18 mouse cellular contexts compared by ENCODE assay signal in the genomic region with DNA sequence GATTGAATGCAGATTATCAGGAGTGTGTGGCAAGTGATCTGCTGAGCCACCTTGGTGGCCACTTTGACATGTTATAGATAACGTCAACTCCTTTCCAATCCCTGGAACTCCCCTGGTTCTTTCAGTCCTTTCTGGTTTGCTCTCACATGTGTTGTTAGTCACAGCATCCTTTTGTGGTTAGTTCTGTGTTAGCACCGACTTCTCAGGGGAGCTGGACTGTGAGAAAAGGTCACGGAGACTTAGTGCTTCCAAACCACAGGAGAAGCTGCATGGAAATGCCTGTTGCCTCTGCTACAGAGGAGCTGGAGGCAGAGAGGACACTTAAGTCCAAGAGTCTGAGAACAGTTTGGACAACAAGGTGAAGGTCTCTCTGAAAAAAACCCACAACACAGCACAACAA. TPM values are rescaled to one million over a fixed set of nuclear protein-coding genes. Genes with fewer than 3 reads are reported as not detected.
DNase-seq lines count a peak whose midpoint lies in the region; ATAC-seq and TF ChIP-seq lines count a peak whose summit lies in the region.
"Had no signal": no experiment of that assay in that cellular context is flagged by ENCODE, and none has a peak within 500 bp of the region (broad histone marks: within the 10 kb centered on the region; RNA-seq: fewer than 3 reads in every experiment).

No protein-coding gene starts in this region.

- H3K79me2 ChIP-seq in CH12.LX (replicated peaks; ENCODE audit: control insufficient read depth, extremely low read depth, insufficient read depth, poor library complexity, severe bottlenecking): no peaks in the 10 kb centered on the region

- peak; percentile 86 for DNase-seq in 3T3-L1 (ENCODE audit: low read depth, low spot score)
- peak; percentile 31 for DNase-seq in CH12.LX (ENCODE audit: extremely low read depth)
- peak; percentile 63 for DNase-seq in fibroblast of lung, adult 2 months (ENCODE audit: low read depth)
- DNase-seq in urinary bladder, adult 18-20 months (ENCODE audit: low spot score in 2 of 2): no peak
- DNase-seq in adrenal gland, postnatal 36 days: no peak
- DNase-seq in heart, postnatal 10 days: no peak
- DNase-seq in lung, adult 2 months: no peak
- DNase-seq: adrenal gland, adult 8-10 months; cerebellum, adult 8-10 months; embryo, embryonic 11 days; forebrain, postnatal 0 days; heart, postnatal 14 days had no signal

- no peak overlapping the region for H3K9ac ChIP-seq in CH12.LX (ENCODE audit: insufficient read depth, low read depth)
- H3K9ac ChIP-seq: forebrain, postnatal 0 days; limb, embryonic 13.5 days had no signal

- peak overlapping the region; percentile 52 for H3K4me2 ChIP-seq in CH12.LX (ENCODE audit: insufficient read depth, low read depth, poor library complexity, severe bottlenecking)
- H3K4me2 ChIP-seq: limb, embryonic 13.5 days; midbrain, embryonic 11.5 days had no signal

- no peak for TF ChIP-seq RAD21 in CH12.LX (IDR thresholded peaks at IDR 0.05; ENCODE audit: low read depth, low read length)

- in situ Hi-C loops in CH12.LX (cut with MboI; ENCODE audit: low pct_ligation_motif_present, low pct_unique_long_range_greater_than_20kb, low sequenced_read_pairs): no loop called here

- TF ChIP-seq CTCF in CH12.LX (conservative IDR thresholded peaks at IDR 0.05 in 1 of 2, IDR thresholded peaks at IDR 0.05 in 1 of 2; ENCODE audit: low read depth in 2 of 2, low read length in 2 of 2): no peak
- no peak for TF ChIP-seq CTCF in lung, adult 2 months (IDR thresholded peaks at IDR 0.05; ENCODE audit: insufficient read depth, low read length)

- TF ChIP-seq EP300 in CH12.LX (IDR thresholded peaks at IDR 0.05; ENCODE audit: low read length): no peak

- peaks cover 3 to 14% of the 10 kb centered on the region in 2 experiments; a peak in 3 of 4 replicates for H3K4me1 ChIP-seq in CH12.LX (ENCODE audit: control insufficient read depth in 1 of 2, insufficient read depth in 2 of 2)
- H3K4me1 ChIP-seq in lung, adult 2 months (ENCODE audit: control insufficient read depth, insufficient read depth, low read length): no peaks in the 10 kb centered on the region
- H3K4me1 ChIP-seq: limb, embryonic 13.5 days had no signal

- dilution Hi-C loops in CH12.LX (cut with MboI; ENCODE audit: extremely low pct_ligation_motif_present, extremely low pct_unique_long_range_greater_than_20kb, low sequenced_read_pairs): no loop called here

- H3K36me3 ChIP-seq in CH12.LX (replicated peaks in 1 of 2; ENCODE audit: control insufficient read depth in 1 of 2, insufficient read depth in 1 of 2, low read length in 1 of 2): no peaks in the 10 kb centered on the region
- H3K36me3 ChIP-seq: limb, embryonic 13.5 days had no signal

- peak; percentile 18; the same call in 1 of the 2 replicates for ATAC-seq in megakaryocyte, adult 5-6 weeks (ENCODE audit: poor library complexity, severe bottlenecking)
- ATAC-seq: forebrain, postnatal 0 days; hindbrain, postnatal 0 days; lung, postnatal 0 days had no signal

- 63% methylated on average over 3 of the region's 3 CpGs for WGBS in lung, adult 2 months

- no peaks in the 10 kb centered on the region for H3K9me3 ChIP-seq in CH12.LX (replicated peaks; ENCODE audit: low read length)
- H3K9me3 ChIP-seq: limb, embryonic 13.5 days had no signal

- intact Hi-C loops in heart, postnatal 10 days (cut with DNase I): no loop called here

- H3K4me3 ChIP-seq in CH12.LX (replicated peaks in 1 of 3; ENCODE audit: low read depth in 2 of 3, low read length in 2 of 3, poor library complexity in 1 of 3): peak overlapping the region in 2 of 3 experiments; percentile 12 to 28
- no peak overlapping the region for H3K4me3 ChIP-seq in lung, adult 2 months (replicated peaks; ENCODE audit: extremely low read depth, low read depth, low read length)
- H3K4me3 ChIP-seq: layer of hippocampus, adult 2 months; limb, embryonic 13.5 days had no signal

- no peak for TF ChIP-seq POLR2A in CH12.LX (IDR thresholded peaks at IDR 0.05; ENCODE audit: low read depth, low read length)
- no peak for TF ChIP-seq POLR2A in lung, adult 2 months (IDR thresholded peaks at IDR 0.05; ENCODE audit: borderline replicate concordance, extremely low read depth, low read depth, low read length)

- no peak overlapping the region for H3K27ac ChIP-seq in CH12.LX (ENCODE audit: insufficient read depth, low read depth)
- H3K27ac ChIP-seq: hindbrain, postnatal 0 days; layer of hippocampus, adult 2 months; limb, embryonic 13.5 days had no signal

- H3K27me3 ChIP-seq in CH12.LX (replicated peaks): no peaks in the 10 kb centered on the region
- H3K27me3 ChIP-seq: limb, embryonic 13.5 days had no signal

TF ChIP-seq in CH12.LX, 34 proteins besides CTCF, POLR2A, EP300 and RAD21:
- TF ChIP-seq MAZ (IDR thresholded peaks at IDR 0.05; ENCODE audit: low read depth, low read length) (no peak), BHLHE40 (IDR thresholded peaks at IDR 0.05; ENCODE audit: low read depth, low read length) (peak; percentile 62; the same call in 1 of the 2 replicates), GABPA (IDR thresholded peaks at IDR 0.05; ENCODE audit: insufficient replicate concordance, low read depth, low read length) (no peak), IRF4 (IDR thresholded peaks at IDR 0.05; ENCODE audit: low read depth, low read length) (peak; percentile 29; the same call in 1 of the 2 replicates), ETS1 (conservative IDR thresholded peaks at IDR 0.05; ENCODE audit: low read depth, low read length) (peak; percentile 73; the same call in 1 of the 2 replicates)

RNA-seq across cellular contexts. Expression of a gene that starts 42.9 kb away (rescaled TPM):
- total RNA-seq in CH12.LX (2012; rRNA removed) (0.38 and 0.51 TPM in 2 replicates), CH12.LX (2014; rRNA removed) (0.81 and 1.3 TPM in 2 replicates)
- polyA plus RNA-seq in CH12.LX (2012; ENCODE audit: insufficient read length, low read depth): 2.2 and 2.9 TPM in 2 replicates
- total RNA-seq in megakaryocyte, adult 5-6 weeks (2015): 196 and 224 TPM in 2 replicates
- 96.7 and 117 TPM in 2 replicates for total RNA-seq in megakaryocyte, adult 5-6 weeks (2017)
- 10 to 100 TPM; 15.4 to 28.8 TPM for total RNA-seq in adrenal gland, postnatal 36 days (2021)
- 10 to 100 TPM; 42.1 to 61.1 TPM for total RNA-seq in heart, postnatal 10 days (2021)
- 140 and 188 TPM in 2 replicates for polyA plus RNA-seq in lung, adult 2 months (2012; rRNA removed)

Comparison
In these comparisons a context has a peak if more than half of its experiments do, and no peak if none do; other contexts are left out.
1. DNase-seq: peak in 3T3-L1 (single experiment), CH12.LX (single experiment) and fibroblast of lung, adult 2 months (single experiment); none in urinary bladder, adult 18-20 months (0 of 2), adrenal gland, postnatal 36 days (0 of 2), heart, postnatal 10 days (0 of 2) and lung, adult 2 months (single experiment).
2. RNA of a gene that starts 42.9 kb away (total RNA-seq): 96.7 to 224 TPM in megakaryocyte, adult 5-6 weeks, 42.1 to 61.1 TPM in heart, postnatal 10 days and 15.4 to 28.8 TPM in adrenal gland, postnatal 36 days; 0.38 to 1.3 TPM in CH12.LX; every median in the first group is over 4 times any median in the second.